Mouse (Mus musculus) CH12.LX (cell line): ENCODE measurements at regions not wholly inside any gene's neighbourhood (a gene's known extent, or its start where the extent isn't known, plus 50 kb on each side); places are given as distances from the start of the nearest gene placed in this dataset.

Source experiments
- DNase-seq: peaks from one replicate; pipeline ENCODE4 v3.0.0-alpha.2; 2013; ENCODE audit errors: extremely low read depth
- H3K27ac ChIP-seq: 2 replicates; pipeline ENCODE4 v1.5.1; 2012; ENCODE audit warnings: low read depth, mild to moderate bottlenecking, control low read depth, moderate library complexity; ENCODE audit not compliant: insufficient read depth
- H3K27me3 ChIP-seq: replicated peaks from 2 replicates; pipeline ENCODE3; 2012; ENCODE audit warnings: inconsistent platforms
- H3K36me3 ChIP-seq, 2 experiments: replicated peaks in 1 of 2; 2 replicates each; pipeline versions ENCODE3 to v1.6.1; 2012; ENCODE audit warnings: inconsistent platforms in 1 of 2, low read length in 1 of 2, mild to moderate bottlenecking in 1 of 2, mixed read lengths in 1 of 2, moderate library complexity in 1 of 2; ENCODE audit not compliant: control insufficient read depth in 1 of 2, insufficient read depth in 1 of 2
- H3K4me1 ChIP-seq, 2 experiments: 2 replicates each; pipeline ENCODE4 v1.6.1; 2012; ENCODE audit warnings: inconsistent platforms in 1 of 2, moderate library complexity in 1 of 2; ENCODE audit not compliant: insufficient read depth in 2 of 2, control insufficient read depth in 1 of 2
- H3K4me2 ChIP-seq: 2 replicates; pipeline ENCODE4 v1.6.1; 2012; ENCODE audit warnings: low read depth, mild to moderate bottlenecking, control low read depth; ENCODE audit not compliant: poor library complexity, insufficient read depth, severe bottlenecking
- H3K4me3 ChIP-seq, 3 experiments: fragments of 150-350 bp in 1 of 3; sonication (generic) in 1 of 3; replicated peaks in 1 of 3; 2 replicates each; pipeline versions ENCODE3 to v1.5.1; 2011 to 2012; ENCODE audit warnings: low read depth in 2 of 3, low read length in 2 of 3, mild to moderate bottlenecking in 2 of 3, moderate library complexity in 2 of 3, control low read depth in 1 of 3, improper control_type of control experiment in 1 of 3, inconsistent platforms in 1 of 3, mixed read lengths in 1 of 3; ENCODE audit not compliant: poor library complexity in 1 of 3
- H3K79me2 ChIP-seq: replicated peaks from 2 replicates; pipeline ENCODE4 v1.6.1; 2012; ENCODE audit warnings: mild to moderate bottlenecking, moderate library complexity; ENCODE audit not compliant: control insufficient read depth, poor library complexity, insufficient read depth, severe bottlenecking; ENCODE audit errors: extremely low read depth
- H3K9ac ChIP-seq: 2 replicates; pipeline ENCODE4 v1.6.1; 2012; ENCODE audit warnings: low read depth, mild to moderate bottlenecking, control low read depth, moderate library complexity; ENCODE audit not compliant: insufficient read depth
- H3K9me3 ChIP-seq: replicated peaks from 2 replicates; pipeline ENCODE3; 2012; ENCODE audit warnings: low read length, inconsistent platforms, mixed read lengths
- E2F4 ChIP-seq: IDR thresholded peaks from 2 replicates; pipeline ENCODE4 v1.6.1; 2011; ENCODE audit warnings: low read depth, low read length, improper control_type of control experiment; ENCODE audit not compliant: insufficient replicate concordance
- ELF1 ChIP-seq: IDR thresholded peaks from 2 replicates; pipeline ENCODE4 v1.6.1; 2014; ENCODE audit warnings: low read depth, mild to moderate bottlenecking, inconsistent platforms, low read length, improper control_type of control experiment
- GABPA ChIP-seq: IDR thresholded peaks from 2 replicates; pipeline ENCODE4 v1.6.1; 2012; ENCODE audit warnings: low read depth, low read length, improper control_type of control experiment, inconsistent platforms; ENCODE audit not compliant: insufficient replicate concordance
- JUND ChIP-seq: conservative IDR thresholded peaks from 2 replicates; pipeline ENCODE4 v1.6.1; 2011; ENCODE audit warnings: low read depth, low read length, improper control_type of control experiment
- MAFK ChIP-seq: IDR thresholded peaks from 2 replicates; pipeline ENCODE4 v1.6.1; 2011; ENCODE audit warnings: low read length, improper control_type of control experiment; ENCODE audit not compliant: insufficient replicate concordance
- MAZ ChIP-seq: IDR thresholded peaks from 2 replicates; pipeline ENCODE4 v1.6.1; 2012; ENCODE audit warnings: low read depth, mild to moderate bottlenecking, inconsistent platforms, low read length, improper control_type of control experiment, moderate library complexity
- MEF2A ChIP-seq: IDR thresholded peaks from 2 replicates; pipeline ENCODE4 v1.6.1; 2014; ENCODE audit warnings: low read depth, mild to moderate bottlenecking, inconsistent platforms, low read length, improper control_type of control experiment, borderline replicate concordance
- MYC ChIP-seq: IDR thresholded peaks from 2 replicates; pipeline ENCODE4 v1.6.1; 2011; ENCODE audit warnings: low read depth, mild to moderate bottlenecking, improper control_type of control experiment, low read length
- NELFE ChIP-seq: IDR thresholded peaks from 2 replicates; pipeline ENCODE4 v1.6.1; 2011; ENCODE audit warnings: low read depth, low read length, improper control_type of control experiment
- PAX5 ChIP-seq: IDR thresholded peaks from 2 replicates; pipeline ENCODE4 v1.6.1; 2012; ENCODE audit warnings: low read length, inconsistent platforms, mixed read lengths
- SIN3A ChIP-seq: IDR thresholded peaks from 2 replicates; pipeline ENCODE4 v1.6.1; 2012; ENCODE audit warnings: low read length, improper control_type of control experiment, inconsistent platforms
- TBP ChIP-seq: conservative IDR thresholded peaks from 2 replicates; pipeline ENCODE4 v1.6.1; 2011; ENCODE audit warnings: low read depth, low read length, improper control_type of control experiment
- UBTF ChIP-seq: IDR thresholded peaks from 2 replicates; pipeline ENCODE4 v1.6.1; 2012; ENCODE audit warnings: low read depth, mild to moderate bottlenecking, inconsistent platforms, low read length, improper control_type of control experiment, moderate library complexity
- USF1 ChIP-seq: IDR thresholded peaks from 2 replicates; pipeline ENCODE4 v1.6.1; 2014; ENCODE audit warnings: low read depth, mild to moderate bottlenecking, inconsistent platforms, low read length, improper control_type of control experiment
- USF2 ChIP-seq: conservative IDR thresholded peaks from 2 replicates; pipeline ENCODE4 v1.6.1; 2011; ENCODE audit warnings: low read depth, low read length, improper control_type of control experiment
- ZC3H11A ChIP-seq: IDR thresholded peaks from 2 replicates; pipeline ENCODE4 v1.6.1; 2012; ENCODE audit warnings: low read depth, mild to moderate bottlenecking, inconsistent platforms, low read length, improper control_type of control experiment
- dilution Hi-C: fragments of 300-500 bp; cut with MboI; formaldehyde crosslinking; loops from 2 replicates; pipeline ENCODE4 v1.14.3; 2020; ENCODE audit warnings: low sequenced_read_pairs; ENCODE audit not compliant: extremely low pct_unique_long_range_greater_than_20kb, extremely low pct_ligation_motif_present
- in situ Hi-C: fragments of 300-500 bp; cut with MboI; formaldehyde crosslinking; loops from 3 replicates; pipeline ENCODE4 v1.14.3; 2019; ENCODE audit warnings: low sequenced_read_pairs, low pct_ligation_motif_present, low pct_unique_long_range_greater_than_20kb, mixed read lengths

- Histone ChIP-seq H3K9me3 (no peaks in the 10 kb centered on the region), H3K4me3 (no peak overlapping the region), H3K36me3 (no peaks in the 10 kb centered on the region), H3K4me2 (no peak overlapping the region), H3K9ac (no peak overlapping the region), H3K4me1 (peaks cover 0 to 22% of the 10 kb centered on the region in 2 experiments; a peak in 2 of 4 replicates), H3K79me2 (no peaks in the 10 kb centered on the region), H3K27ac (no peak overlapping the region), H3K27me3 (no peaks in the 10 kb centered on the region)
- in situ Hi-C loops = no loop called here
- no peak for DNase-seq
- dilution Hi-C loops = no loop called here
- no peak for TF ChIP-seq E2F4
- TF ChIP-seq SIN3A = no peak
- TF ChIP-seq TBP = no peak
- no peak for TF ChIP-seq ELF1
- no peak for TF ChIP-seq GABPA
- TF ChIP-seq ZC3H11A = no peak
- no peak for TF ChIP-seq MYC
- TF ChIP-seq USF2 = no peak
- TF ChIP-seq UBTF = no peak
- TF ChIP-seq JUND = no peak
Measured at GRCm38 (mm10) chr1:177337141-177337540, 79.1 kb upstream of the Akt3 start.

DNA sequence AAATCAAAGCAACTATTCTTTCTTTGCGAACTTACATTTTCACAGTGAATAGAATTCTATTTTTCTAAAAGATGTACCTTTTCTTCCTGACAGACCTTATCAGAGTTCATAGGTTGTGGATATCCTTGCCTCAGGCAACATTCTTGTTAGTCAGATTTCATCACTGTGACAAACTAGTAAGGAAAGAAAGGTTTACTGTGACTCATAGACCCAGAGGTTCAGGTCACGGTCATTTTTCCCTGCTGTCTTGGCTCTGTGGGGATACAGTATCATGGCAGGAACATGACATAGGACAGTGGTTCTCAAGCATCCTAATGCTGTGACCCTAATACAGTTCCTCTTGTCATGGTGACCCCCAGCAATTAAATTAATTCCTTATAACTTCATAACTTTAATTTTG lies 78.4 kb upstream of the Akt3 start:
- in situ Hi-C loops = no loop called here
- Histone ChIP-seq H3K4me1 (peaks cover 0 to 22% of the 10 kb centered on the region in 2 experiments; a peak in 2 of 4 replicates), H3K27me3 (no peaks in the 10 kb centered on the region), H3K36me3 (no peaks in the 10 kb centered on the region), H3K9me3 (no peaks in the 10 kb centered on the region), H3K79me2 (no peaks in the 10 kb centered on the region), H3K27ac (no peak overlapping the region), H3K4me2 (no peak overlapping the region), H3K9ac (no peak overlapping the region), H3K4me3 (no peak overlapping the region)
- dilution Hi-C loops = no loop called here
- no peak for TF ChIP-seq USF2
- DNase-seq = no peak

DNA sequence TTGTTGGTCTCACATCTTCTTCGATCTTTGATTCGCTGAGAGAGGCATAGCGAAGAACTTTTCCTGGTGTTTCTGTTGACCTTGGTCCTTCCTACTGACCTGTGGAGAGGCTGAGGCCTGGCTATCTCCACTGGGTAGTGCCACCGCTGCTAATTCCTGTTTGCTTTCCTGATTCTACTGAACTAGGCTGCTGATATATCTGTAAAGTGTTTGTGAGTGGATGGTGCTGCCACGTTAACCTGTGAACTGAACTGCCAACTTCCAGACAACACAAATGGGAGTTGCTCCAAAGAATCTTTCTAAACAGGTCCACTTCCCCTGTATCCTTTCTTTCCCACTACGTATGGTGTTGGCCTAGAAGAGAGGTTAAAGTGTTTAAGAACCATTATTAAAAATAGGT lies 78.0 kb upstream of the Akt3 start:
- TF ChIP-seq MEF2A (no peak), MAZ (no peak), E2F4 (no peak), NELFE (no peak), USF1 (no peak), MAFK (no peak), PAX5 (no peak)
- in situ Hi-C loops (no loop called here), dilution Hi-C loops (no loop called here)
- DNase-seq = no peak
- no peaks in the 10 kb centered on the region for H3K79me2 ChIP-seq
- no peak overlapping the region for H3K9ac ChIP-seq
- H3K4me3 ChIP-seq = no peak overlapping the region
- no peaks in the 10 kb centered on the region for H3K36me3 ChIP-seq
- peaks cover 0 to 22% of the 10 kb centered on the region in 2 experiments; a peak in 2 of 4 replicates for H3K4me1 ChIP-seq
- H3K27me3 ChIP-seq = no peaks in the 10 kb centered on the region
- no peak overlapping the region for H3K27ac ChIP-seq
- H3K9me3 ChIP-seq = no peaks in the 10 kb centered on the region
- no peak overlapping the region for H3K4me2 ChIP-seq
